Mouse (Mus musculus): ENCODE measurements around the gene Gadd45a.
"Not testable (repeated sequence)": the region's sequence is repeated elsewhere in the genome, so short reads cannot be mapped to it uniquely, and the experiment has no call there.

The Gadd45a gene

GRCm38 (mm10) chr6:67048052-67048691 is 10.9 kb upstream of the Gadd45a start:
- DNase-seq: no peak

- DNase-seq: no peak
Measured at GRCm38 (mm10) chr6:67046937-67047336, 9.7 kb upstream of the Gadd45a start.

- no peak for DNase-seq
Measured at GRCm38 (mm10) chr6:67045424-67045823, 8.2 kb upstream of the Gadd45a start.

GRCm38 (mm10) chr6:67040904-67041410 is 3.7 kb upstream of the Gadd45a start:
- DNase-seq: no peak

- no peak for DNase-seq
Measured at GRCm38 (mm10) chr6:67038964-67039363, 1.7 kb upstream of the Gadd45a start.

GRCm38 (mm10) chr6:67036356-67036811 is 873 bp downstream of the Gadd45a start:
- DNase-seq: peak; percentile 92

GRCm38 (mm10) chr6:67035388-67036299 is 1.6 kb downstream of the Gadd45a start:
- peak; percentile 33 for DNase-seq

GRCm38 (mm10) chr6:67034331-67035130 is 2.7 kb downstream of the Gadd45a start:
- DNase-seq: no peak

GRCm38 (mm10) chr6:67033604-67034003 is 3.7 kb downstream of the Gadd45a start:
- no peak for DNase-seq

GRCm38 (mm10) chr6:67032972-67033371 is 4.3 kb downstream of the Gadd45a start:
- DNase-seq: not testable (repeated sequence)

- DNase-seq: not testable (repeated sequence)
Measured at GRCm38 (mm10) chr6:67032551-67032950, 4.7 kb downstream of the Gadd45a start.

GRCm38 (mm10) chr6:67030846-67031245 is 6.4 kb downstream of the Gadd45a start:
- DNase-seq: no peak

GRCm38 (mm10) chr6:67030416-67030815 is 6.8 kb downstream of the Gadd45a start:
- DNase-seq: peak; percentile 27

- DNase-seq: no peak
Measured at GRCm38 (mm10) chr6:67029987-67030386, 7.3 kb downstream of the Gadd45a start.

GRCm38 (mm10) chr6:67029312-67029950 is 7.8 kb downstream of the Gadd45a start:
- DNase-seq: no peak

- DNase-seq: no peak
Measured at GRCm38 (mm10) chr6:67027438-67028142, 9.7 kb downstream of the Gadd45a start.

GRCm38 (mm10) chr6:67026661-67027060 is 10.6 kb downstream of the Gadd45a start:
- no peak for DNase-seq

GRCm38 (mm10) chr6:67023729-67024128 is 13.5 kb downstream of the Gadd45a start:
- DNase-seq: no peak

- no peak for DNase-seq
Measured at GRCm38 (mm10) chr6:67021308-67021707, 15.9 kb downstream of the Gadd45a start.

GRCm38 (mm10) chr6:67019001-67019400 is 18.3 kb downstream of the Gadd45a start:
- not testable (repeated sequence) for DNase-seq

- no peak for DNase-seq
Measured at GRCm38 (mm10) chr6:67018365-67018764, 18.9 kb downstream of the Gadd45a start.

All from embryo, embryonic 11 days (tissue).